Mouse (Mus musculus) heart, postnatal 0 days (tissue): ENCODE data around the gene Prkcb. TPM values are rescaled to one million over a fixed set of nuclear protein-coding genes. Genes with fewer than 3 reads are reported as not detected.

ENCODE experiments used
- ATAC-seq: fragments of 200-750 bp; cut with Nextera tagmentation; 2 replicates; pipeline ENCODE4 v1.8.0; 2017; ENCODE audit warnings: low read depth, moderate number of reproducible peaks, moderate library complexity; ENCODE audit not compliant: insufficient read depth
- DNase-seq: peaks from one replicate; pipeline ENCODE4 v3.0.0-alpha.2; 2016; ENCODE audit warnings: low spot score
- H3K27ac ChIP-seq: fragments of 300-500 bp; sonication (generic); 2 replicates; pipeline ENCODE4 v1.5.1; 2014; ENCODE audit warnings: low read depth, mild to moderate bottlenecking
- H3K27me3 ChIP-seq: fragments of 300-500 bp; sonication (generic); 2 replicates; pipeline ENCODE4 v1.6.1; 2014; ENCODE audit warnings: low read length, mixed read lengths; ENCODE audit not compliant: control insufficient read depth, insufficient read depth
- H3K36me3 ChIP-seq: fragments of 300-500 bp; sonication (generic); replicated peaks from 2 replicates; pipeline ENCODE4 v1.6.1; 2014; ENCODE audit warnings: low read length, mixed read lengths; ENCODE audit not compliant: control insufficient read depth, insufficient read depth
- H3K4me1 ChIP-seq: fragments of 300-500 bp; sonication (generic); 2 replicates; pipeline ENCODE4 v1.6.1; 2014; ENCODE audit warnings: antibody characterized with exemption; ENCODE audit not compliant: control insufficient read depth, insufficient read depth
- H3K4me2 ChIP-seq: fragments of 300-500 bp; sonication (generic); 2 replicates; pipeline ENCODE4 v1.6.1; 2014; ENCODE audit warnings: low read depth, mild to moderate bottlenecking, low read length, moderate library complexity
- H3K4me3 ChIP-seq: fragments of 300-500 bp; sonication (generic); 2 replicates; pipeline ENCODE4 v1.5.1; 2014; ENCODE audit warnings: low read depth, low read length
- H3K9ac ChIP-seq: fragments of 300-500 bp; sonication (generic); replicated peaks from 2 replicates; pipeline ENCODE4 v1.6.1; 2014; ENCODE audit warnings: low read depth, low read length, mixed read lengths
- H3K9me3 ChIP-seq: fragments of 300-500 bp; sonication (generic); replicated peaks from 2 replicates; pipeline ENCODE4 v1.6.1; 2016; ENCODE audit warnings: low read length; ENCODE audit not compliant: control insufficient read depth
- CTCF ChIP-seq: IDR thresholded peaks from 2 replicates; pipeline ENCODE4 v1.5.1; 2016; ENCODE audit warnings: antibody characterized with exemption, control low read depth, low read depth
- EP300 ChIP-seq: IDR thresholded peaks from 2 replicates; pipeline ENCODE4 v1.6.1; 2016; ENCODE audit warnings: antibody characterized with exemption, low read depth
- WGBS: fragments of 180-500 bp; shearing (Covaris S2); extraction: QIAGEN DNeasy Blood & Tissue Kit; methylation state at CpG from one replicate; pipeline ENCODE4 v1.1.7; 2014; 5-methylcytosine and 5-hydroxymethylcytosine counted together
- polyA plus RNA-seq: library from polyadenylated mRNA; unstranded; fragments of >200 nt; fragmentation: Nextera tagmentation; extraction: Ambion mirVana; gene quantifications from 2 replicates; pipeline ENCODE4 v1.2.1, GENCODE M21; 2015
- total RNA-seq: library from RNA; depleted of rRNA; stranded (reverse); fragments of >200 nt; gene quantifications from 2 replicates; pipeline ENCODE4 v1.2.3, GENCODE M21; 2014; ENCODE audit warnings: low replicate concordance

Prkcb gene
- total and polyA plus RNA-seq, 2 experiments from 2014 or later = 1.1 to 1.9 TPM

GRCm38 (mm10) chr7:122575056-122575455 lies 286.5 kb downstream of the Prkcb start:
- no peak overlapping the region for H3K4me2 ChIP-seq
- H3K27ac ChIP-seq = no peak overlapping the region
- 75% methylated on average over 5 of the region's 5 CpGs for WGBS
- H3K4me3 ChIP-seq = no peak overlapping the region
- ATAC-seq (no peak), DNase-seq (no peak)
- H3K4me1 ChIP-seq = no peaks in the 10 kb centered on the region
- no peaks in the 10 kb centered on the region for H3K9me3 ChIP-seq
- H3K27me3 ChIP-seq = no peaks in the 10 kb centered on the region
- TF ChIP-seq CTCF (no peak), EP300 (no peak)
- no peak overlapping the region for H3K9ac ChIP-seq
- H3K36me3 ChIP-seq = no peaks in the 10 kb centered on the region

GRCm38 (mm10) chr7:122575506-122575905 lies 287.0 kb downstream of the Prkcb start:
- no peak for DNase-seq
- Histone ChIP-seq H3K9me3 (no peaks in the 10 kb centered on the region), H3K27me3 (no peaks in the 10 kb centered on the region), H3K27ac (no peak overlapping the region), H3K4me3 (no peak overlapping the region), H3K4me1 (no peaks in the 10 kb centered on the region), H3K4me2 (no peak overlapping the region), H3K9ac (no peak overlapping the region), H3K36me3 (no peaks in the 10 kb centered on the region)
- no peak for TF ChIP-seq CTCF
- no peak for TF ChIP-seq EP300
- ATAC-seq = no peak; the same call in 1 of the 2 replicates
- WGBS = 38% methylated on average over 8 of the region's 8 CpGs

- no peak overlapping the region for H3K9ac ChIP-seq
- H3K36me3 ChIP-seq = no peaks in the 10 kb centered on the region
- H3K4me3 ChIP-seq = no peak overlapping the region
- H3K27ac ChIP-seq = no peak overlapping the region
- no peaks in the 10 kb centered on the region for H3K4me1 ChIP-seq
- no peak overlapping the region for H3K4me2 ChIP-seq
- H3K27me3 ChIP-seq = no peaks in the 10 kb centered on the region
- TF ChIP-seq CTCF (no peak), EP300 (no peak)
- ATAC-seq (no peak), DNase-seq (no peak)
- WGBS = 72% methylated on average over 4 of the region's 4 CpGs
- no peaks in the 10 kb centered on the region for H3K9me3 ChIP-seq
Measured at GRCm38 (mm10) chr7:122577571-122577970, 289.0 kb downstream of the Prkcb start.

DNA sequence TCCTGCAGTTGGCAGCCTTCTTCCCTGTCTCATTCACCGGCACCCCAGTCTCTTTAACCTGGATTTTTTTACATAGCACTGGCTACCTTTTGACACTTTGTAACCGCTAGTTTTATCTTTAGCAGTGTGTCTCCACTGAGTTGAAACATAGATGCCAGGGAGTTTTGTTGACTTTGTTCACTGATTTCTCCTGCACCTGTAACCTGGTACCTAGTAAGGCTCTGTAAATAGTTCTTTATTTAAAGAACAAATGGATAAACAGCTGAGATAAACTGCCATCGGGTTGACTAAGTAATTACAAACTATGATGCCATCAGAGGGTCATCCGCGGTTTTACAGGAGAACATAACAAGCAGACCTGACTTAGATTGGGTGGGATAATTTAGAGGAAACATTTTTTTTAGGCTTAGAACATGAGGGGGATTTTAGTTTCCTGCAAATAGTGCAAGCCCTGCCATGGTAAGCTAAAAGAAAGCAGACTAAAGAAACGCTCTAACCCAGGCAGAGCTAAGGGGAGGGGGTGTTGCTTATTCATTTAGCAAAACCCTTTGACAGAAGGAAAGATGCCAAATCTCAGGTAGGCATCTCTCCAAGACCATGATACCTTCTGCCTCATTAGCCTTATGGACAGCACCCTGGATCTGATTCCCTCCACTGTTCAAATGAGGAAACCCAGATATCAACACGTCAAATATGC lies 291.1 kb downstream of the Prkcb start:
- WGBS = 69% methylated on average over 7 of the region's 7 CpGs
- ATAC-seq (no peak), DNase-seq (no peak)
- H3K27ac ChIP-seq = no peak overlapping the region
- no peaks in the 10 kb centered on the region for H3K4me1 ChIP-seq
- no peak overlapping the region for H3K4me2 ChIP-seq
- no peaks in the 10 kb centered on the region for H3K9me3 ChIP-seq
- H3K27me3 ChIP-seq = no peaks in the 10 kb centered on the region
- H3K9ac ChIP-seq = no peak overlapping the region
- H3K4me3 ChIP-seq = no peak overlapping the region
- TF ChIP-seq EP300 (no peak), CTCF (no peak)
- H3K36me3 ChIP-seq = no peaks in the 10 kb centered on the region

DNA sequence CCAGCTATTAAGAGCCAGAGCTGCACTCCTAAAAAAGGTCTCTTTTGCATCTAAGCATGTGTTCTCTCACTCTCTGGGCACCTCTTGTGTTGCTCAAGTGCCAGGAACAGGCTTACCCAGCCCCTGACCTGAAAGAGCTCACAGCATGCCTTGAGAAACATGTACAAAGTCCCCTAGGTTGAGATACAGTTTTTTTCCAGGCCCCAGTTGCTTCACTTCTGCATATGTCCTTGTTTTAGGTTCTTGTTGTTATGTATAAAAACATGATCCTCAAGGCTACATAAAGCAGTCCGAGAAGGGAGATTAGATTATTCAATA lies 291.6 kb downstream of the Prkcb start:
- Histone ChIP-seq H3K9me3 (no peaks in the 10 kb centered on the region), H3K4me2 (no peak overlapping the region), H3K4me3 (no peak overlapping the region), H3K36me3 (no peaks in the 10 kb centered on the region), H3K4me1 (no peaks in the 10 kb centered on the region), H3K9ac (no peak overlapping the region), H3K27me3 (no peaks in the 10 kb centered on the region), H3K27ac (no peak overlapping the region)
- DNase-seq = no peak
- WGBS = 71% methylated on average over 1 of the region's 1 CpGs
- ATAC-seq = no peak
- TF ChIP-seq CTCF (no peak), EP300 (no peak)

- no peak overlapping the region for H3K4me3 ChIP-seq
- H3K4me1 ChIP-seq = no peaks in the 10 kb centered on the region
- H3K27me3 ChIP-seq = no peaks in the 10 kb centered on the region
- no peak overlapping the region for H3K4me2 ChIP-seq
- ATAC-seq = no peak
- H3K9ac ChIP-seq = no peak overlapping the region
- no peak for DNase-seq
- WGBS = 68% methylated on average over 14 of the region's 14 CpGs
- H3K9me3 ChIP-seq = no peaks in the 10 kb centered on the region
- no peak for TF ChIP-seq CTCF
- no peak for TF ChIP-seq EP300
- no peaks in the 10 kb centered on the region; the same call in 1 of the 2 replicates for H3K36me3 ChIP-seq
- no peak overlapping the region for H3K27ac ChIP-seq
Measured at GRCm38 (mm10) chr7:122584421-122585151, 296.0 kb downstream of the Prkcb start.
